Mouse (Mus musculus) liver, adult (tissue): ENCODE measurements around the gene Tm9sf4.

Experiments used
- GATA4 ChIP-seq: IDR thresholded peaks from 2 replicates; pipeline ENCODE4 v1.6.1; 2014; ENCODE audit warnings: mild to moderate bottlenecking, low read length; ENCODE audit not compliant: insufficient replicate concordance

Tm9sf4 gene

DNA sequence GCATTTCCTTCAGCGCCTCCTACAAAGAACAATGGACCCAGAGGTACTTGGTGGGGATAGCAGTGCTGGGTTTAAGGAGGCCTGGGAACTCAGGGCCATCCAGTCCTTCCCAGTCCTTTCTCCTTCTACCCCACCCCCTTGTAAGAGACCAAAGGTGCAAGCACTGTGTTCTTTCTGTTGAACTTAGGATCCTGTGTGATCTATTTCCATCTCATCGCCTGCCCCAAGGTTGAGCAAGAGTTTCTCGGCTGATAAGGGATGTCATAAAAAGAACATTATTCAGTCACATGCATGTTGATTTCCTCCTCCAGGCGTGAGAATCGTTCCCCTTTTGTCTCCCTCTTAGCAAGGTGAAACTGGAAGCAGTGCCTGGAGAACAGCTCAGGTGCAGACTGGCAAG, 88.6 kb downstream of the Tm9sf4 start:
- no peak for TF ChIP-seq GATA4

DNA sequence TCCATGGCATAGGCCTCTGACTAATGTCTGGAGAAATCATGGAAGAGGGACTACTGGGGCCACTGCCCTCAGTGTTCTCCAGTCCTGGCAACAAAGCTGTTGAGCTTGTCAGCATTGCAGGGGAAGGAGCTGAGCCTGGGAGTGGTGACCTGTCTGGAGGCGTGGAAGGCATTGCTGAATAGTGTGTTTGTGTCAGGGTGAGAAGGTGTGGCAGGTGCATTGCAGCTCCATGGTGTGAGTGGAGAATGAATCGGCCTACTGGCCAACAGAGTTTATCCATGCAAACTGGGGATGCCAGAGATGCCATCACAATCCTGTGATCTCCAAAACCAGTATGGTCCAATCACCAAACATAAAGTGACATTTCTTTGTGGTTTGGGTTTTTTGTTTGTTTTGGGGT, 95.5 kb downstream of the Tm9sf4 start:
- TF ChIP-seq GATA4 = no peak

DNA sequence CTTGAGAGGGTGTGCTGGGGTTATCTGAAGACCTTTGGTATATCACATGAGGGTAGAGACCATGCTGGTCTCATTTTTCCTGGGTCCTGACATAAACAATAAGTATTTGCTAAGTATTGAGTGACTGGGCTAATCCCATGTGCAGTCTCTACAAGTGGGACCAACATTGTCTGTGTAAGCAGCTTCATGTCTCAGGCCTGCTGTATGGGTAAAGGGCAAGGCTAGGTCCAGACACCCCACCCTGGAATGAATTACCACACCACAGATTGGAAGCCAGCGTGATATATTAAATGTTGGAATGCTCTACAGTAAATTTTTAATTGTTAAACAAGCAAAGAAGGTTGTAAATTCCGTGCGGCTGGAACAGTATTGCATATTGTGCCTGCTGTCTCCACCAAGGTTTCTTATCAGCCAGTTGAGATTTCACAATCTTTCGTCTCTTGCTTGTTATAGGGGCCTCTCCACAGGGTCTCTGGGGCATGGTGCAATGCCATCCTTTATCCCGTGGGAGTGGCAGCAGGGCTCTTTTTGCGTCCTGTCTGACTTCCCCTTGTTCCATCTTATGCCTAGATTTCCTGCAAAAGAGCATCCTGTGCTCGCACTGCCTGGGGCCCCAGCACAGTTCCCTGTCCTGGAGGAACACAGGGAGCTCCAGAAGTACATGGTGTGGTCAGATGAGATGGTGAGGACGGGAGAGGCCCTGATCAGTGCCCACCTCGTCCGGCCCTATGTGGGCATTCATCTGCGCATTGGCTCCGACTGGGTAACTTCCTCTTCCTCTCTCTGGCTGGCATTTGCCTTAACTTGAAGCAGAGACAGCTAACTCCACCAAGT, 98.1 kb downstream of the Tm9sf4 start:
- no peak for TF ChIP-seq GATA4
